Mouse (Mus musculus) brain, embryonic 14.5 days (tissue): ENCODE measurements at regions not wholly inside any gene's neighbourhood (a gene's known extent, or its start where the extent isn't known, plus 50 kb on each side); places are given as distances from the start of the nearest gene placed in this dataset.
A peak's percentile ranks its signal among the peaks of the same experiment; 100 is the strongest.

ENCODE experiments used
- DNase-seq: peaks from one replicate; pipeline ENCODE4 v3.0.0-alpha.2; 2011; ENCODE audit warnings: low read depth
- CTCF ChIP-seq: fragments of 200-500 bp; IDR thresholded peaks from 2 replicates; pipeline ENCODE4 v1.5.1; 2012; ENCODE audit warnings: inconsistent platforms, mild to moderate bottlenecking, moderate library complexity, borderline replicate concordance; ENCODE audit not compliant: insufficient read depth, insufficient read length; ENCODE audit errors: extremely low read depth
- POLR2A ChIP-seq: fragments of 200-500 bp; IDR thresholded peaks from 2 replicates; pipeline ENCODE4 v1.6.1; 2012; ENCODE audit warnings: mild to moderate bottlenecking, inconsistent platforms, borderline replicate concordance; ENCODE audit not compliant: poor library complexity, insufficient read depth, insufficient read length, severe bottlenecking; ENCODE audit errors: extremely low read depth

DNA sequence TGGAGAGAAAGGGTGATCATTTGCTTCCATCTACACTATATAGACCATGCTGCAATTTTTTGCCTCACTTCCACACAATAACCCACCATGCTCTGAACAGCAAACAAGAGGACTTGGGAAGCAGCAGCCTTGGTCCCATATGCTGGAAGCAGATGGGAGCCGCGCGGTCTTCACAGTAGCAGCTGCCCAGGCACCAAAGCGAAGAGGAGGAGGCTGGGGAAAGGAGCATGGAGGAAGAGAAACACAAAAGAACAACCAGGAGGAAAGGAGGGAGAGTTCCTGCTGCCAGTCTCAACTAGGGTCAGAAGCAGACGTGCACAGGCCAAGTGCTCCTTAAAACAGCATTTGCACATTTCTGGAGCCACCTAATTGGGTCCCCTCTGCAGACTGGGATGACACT lies 168.7 kb upstream of the Pum3 start:
- DNase-seq: peak; percentile 62
- no peak for TF ChIP-seq CTCF
- no peak for TF ChIP-seq POLR2A

DNA sequence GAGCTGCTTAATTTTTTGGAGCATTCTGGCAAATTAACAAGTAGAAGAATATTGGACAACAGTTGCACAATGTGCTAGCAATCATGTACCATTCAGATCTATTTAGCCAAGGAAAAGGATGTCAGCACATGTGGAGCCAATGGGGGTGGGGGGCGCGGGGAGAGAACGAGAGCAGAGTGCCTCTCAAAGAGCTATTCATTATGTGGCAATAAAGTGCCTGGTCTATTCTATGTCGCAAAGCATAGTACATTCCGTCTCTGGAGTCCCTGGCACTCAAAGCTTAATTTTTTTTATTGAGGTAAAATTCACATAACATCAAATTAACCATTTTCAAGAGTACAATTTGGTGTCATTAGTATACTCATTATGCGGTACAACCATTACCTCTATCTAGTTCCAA lies 155.9 kb upstream of the Pum3 start:
- no peak for TF ChIP-seq POLR2A
- TF ChIP-seq CTCF: no peak
- DNase-seq: peak; percentile 48

DNA sequence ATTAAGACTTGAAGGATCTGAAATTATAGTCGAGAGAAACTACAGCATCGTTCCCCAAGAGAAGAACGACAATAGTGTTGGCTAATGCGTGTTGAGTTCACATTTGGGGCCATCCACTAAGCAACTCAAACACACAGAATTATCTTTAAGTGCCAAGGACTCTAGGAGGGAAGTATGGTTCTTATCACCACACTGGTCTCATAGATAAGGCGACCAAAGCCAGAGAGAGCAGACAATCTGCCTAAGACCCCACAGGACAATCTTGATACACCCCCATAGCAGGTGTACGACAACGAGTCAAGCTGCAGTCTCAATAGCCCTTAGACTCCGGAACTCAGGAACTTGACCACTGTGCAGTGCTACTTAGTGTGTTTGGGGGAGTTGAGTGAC lies 152.5 kb upstream of the Pum3 start:
- DNase-seq: no peak
- TF ChIP-seq CTCF: no peak
- TF ChIP-seq POLR2A: no peak

DNA sequence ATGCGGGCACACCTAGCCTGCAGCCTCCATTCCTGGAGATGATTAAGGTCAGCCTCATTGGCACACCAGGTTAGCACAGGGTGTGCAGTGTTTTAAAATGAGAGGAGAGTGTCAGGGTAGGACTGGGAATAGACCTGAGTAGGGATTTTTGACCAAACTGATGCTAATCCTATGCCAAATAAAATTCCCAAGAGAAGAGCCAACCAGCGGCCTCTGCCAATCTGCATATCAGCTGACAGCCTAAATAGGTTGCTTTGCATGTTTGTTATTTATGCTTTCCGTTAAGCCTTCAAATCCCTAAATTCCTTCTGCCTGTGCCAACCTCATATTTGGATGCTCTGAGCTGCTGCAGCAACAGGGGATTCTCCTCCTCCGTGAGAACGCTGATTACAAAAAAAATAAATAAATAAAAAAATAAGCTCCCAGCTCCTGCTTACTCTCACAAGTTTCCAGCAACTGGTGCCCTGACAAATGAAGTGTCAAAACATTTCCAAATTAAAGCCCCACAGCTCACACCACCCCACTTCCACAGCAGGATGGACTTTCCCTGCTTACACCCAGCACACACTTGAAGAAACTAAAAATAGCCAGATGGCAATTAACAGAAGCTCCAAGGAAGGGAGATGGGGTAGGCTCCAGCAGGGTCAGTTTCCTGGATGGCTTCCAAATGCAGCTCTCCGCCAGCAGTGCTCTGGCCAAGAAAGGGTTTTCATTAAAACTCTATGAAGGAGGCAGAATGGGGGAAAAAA lies 151.9 kb upstream of the Pum3 start:
- TF ChIP-seq POLR2A (no peak), CTCF (no peak)
- DNase-seq: peak; percentile 95

DNA sequence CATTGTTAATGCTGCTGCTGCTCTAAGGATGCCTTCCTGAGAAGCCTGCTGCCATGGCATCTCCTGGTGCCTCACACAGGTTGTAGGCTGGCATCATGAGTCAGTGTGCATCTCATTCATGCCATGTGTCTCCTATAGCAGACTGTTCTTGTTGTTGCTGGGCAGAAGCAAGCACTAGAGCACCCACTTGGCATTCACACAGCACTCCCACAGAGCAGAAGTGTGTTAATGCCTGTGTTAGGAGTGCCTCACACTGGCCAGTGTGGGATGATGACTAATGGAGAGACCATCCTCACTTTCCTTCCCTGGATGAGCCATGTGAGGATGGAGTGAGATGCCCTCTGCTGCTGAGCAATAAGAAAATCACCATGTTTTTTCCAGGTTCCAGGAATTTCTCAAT lies 146.9 kb upstream of the Pum3 start:
- no peak for TF ChIP-seq POLR2A
- no peak for TF ChIP-seq CTCF

DNA sequence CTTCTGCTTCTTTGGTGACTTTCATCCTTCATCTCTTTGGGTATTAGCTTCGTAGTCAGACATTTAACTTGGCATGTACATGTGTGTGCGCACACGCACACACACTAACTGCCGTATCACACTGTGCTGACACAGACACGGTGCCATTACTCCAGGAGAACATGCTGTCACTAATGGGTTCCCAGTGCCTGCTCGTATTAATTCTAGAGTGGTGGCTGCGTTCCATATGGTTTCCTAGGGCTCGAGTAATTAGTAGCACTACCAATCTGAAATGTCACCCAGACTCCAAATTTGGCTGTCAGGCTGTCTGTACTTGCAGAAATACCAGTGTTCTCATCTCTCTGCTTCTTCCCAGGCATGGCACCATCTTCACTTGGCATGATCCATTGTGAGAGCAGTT lies 137.3 kb upstream of the Pum3 start:
- TF ChIP-seq CTCF (no peak), POLR2A (no peak)
- DNase-seq: peak; percentile 55

More for the DNA sequence above, 146.9 kb upstream of the Pum3 start:
- no peak for DNase-seq

DNA sequence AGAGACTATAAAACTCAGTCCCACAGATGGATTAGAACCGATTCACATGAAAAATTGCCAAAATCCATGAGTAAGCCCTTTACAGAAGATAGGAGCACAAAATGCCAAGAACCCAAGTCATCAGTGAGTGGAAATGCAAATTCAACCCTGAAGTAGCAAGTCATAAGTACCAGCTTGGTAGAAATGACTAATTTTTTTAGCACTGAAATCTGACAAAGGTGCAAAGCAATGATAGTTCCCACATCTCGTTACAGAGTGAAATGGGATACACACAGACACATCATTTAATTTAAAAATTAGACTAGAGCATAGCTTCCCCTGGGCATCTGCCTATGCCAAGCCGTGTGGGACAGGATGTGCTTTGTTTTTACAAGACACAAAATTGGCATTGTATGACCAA lies 136.4 kb upstream of the Pum3 start:
- TF ChIP-seq POLR2A: no peak
- no peak for TF ChIP-seq CTCF

DNA sequence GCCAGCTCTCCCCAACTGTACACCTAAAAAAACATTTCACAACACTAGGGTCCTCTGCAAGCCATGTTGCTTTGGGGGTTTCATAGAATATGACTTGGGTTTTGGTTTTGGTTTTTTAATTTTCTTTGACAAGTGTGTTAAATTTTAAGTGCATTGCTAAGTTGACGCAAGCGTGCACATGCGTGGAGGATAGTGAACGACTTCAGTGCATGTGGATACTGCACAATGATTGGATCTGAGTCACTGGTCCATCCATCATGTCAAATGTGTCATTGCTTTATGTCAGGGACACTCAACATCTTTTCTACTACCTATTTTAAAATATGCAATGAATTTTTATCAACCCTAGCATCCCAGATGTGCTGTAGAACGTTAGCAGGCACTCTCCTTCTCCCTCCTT lies 134.5 kb upstream of the Pum3 start:
- DNase-seq: no peak
- TF ChIP-seq CTCF (no peak), POLR2A (no peak)

More for the DNA sequence above, 136.4 kb upstream of the Pum3 start:
- no peak for DNase-seq

DNA sequence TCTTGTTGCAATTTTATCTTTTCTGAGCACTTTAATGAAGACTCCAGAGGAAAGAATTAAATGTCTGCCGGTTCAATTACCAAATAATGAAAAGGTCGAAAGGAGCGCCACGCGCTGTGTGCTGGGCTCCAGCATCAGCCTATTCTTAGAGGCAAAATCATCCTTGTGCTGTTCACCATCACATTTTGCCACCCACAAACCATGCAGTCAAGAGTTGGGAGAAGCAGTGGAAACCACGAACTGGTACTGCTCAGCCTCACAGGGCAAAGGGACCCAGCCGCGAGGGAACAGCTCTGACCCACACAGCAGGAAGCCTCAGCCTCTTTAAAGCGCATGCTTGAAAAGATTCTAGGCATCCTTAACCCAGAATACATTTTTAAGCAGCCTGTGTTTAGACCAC lies 134.0 kb upstream of the Pum3 start:
- no peak for TF ChIP-seq POLR2A
- no peak for TF ChIP-seq CTCF
- DNase-seq: no peak

DNA sequence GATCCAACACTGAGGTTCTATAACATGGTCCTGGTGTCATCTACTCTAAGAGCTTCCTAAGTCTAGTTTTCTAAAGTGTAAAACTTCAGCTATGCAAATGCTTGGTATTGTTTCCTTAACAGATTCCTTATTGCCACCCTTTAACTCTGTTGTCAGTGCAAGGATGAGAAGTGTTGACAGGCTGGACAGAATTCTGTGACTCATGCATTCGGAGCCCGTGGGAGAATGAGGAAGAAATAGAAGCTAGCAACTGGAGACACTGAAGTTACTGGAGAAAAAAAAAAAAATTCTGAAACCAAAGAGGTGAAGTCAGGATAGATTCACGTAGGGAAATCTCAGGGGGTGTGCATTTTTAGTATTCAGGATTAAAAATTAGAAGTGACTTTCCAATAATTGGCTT lies 128.6 kb upstream of the Pum3 start:
- no peak for DNase-seq
- TF ChIP-seq CTCF (no peak), POLR2A (no peak)

DNA sequence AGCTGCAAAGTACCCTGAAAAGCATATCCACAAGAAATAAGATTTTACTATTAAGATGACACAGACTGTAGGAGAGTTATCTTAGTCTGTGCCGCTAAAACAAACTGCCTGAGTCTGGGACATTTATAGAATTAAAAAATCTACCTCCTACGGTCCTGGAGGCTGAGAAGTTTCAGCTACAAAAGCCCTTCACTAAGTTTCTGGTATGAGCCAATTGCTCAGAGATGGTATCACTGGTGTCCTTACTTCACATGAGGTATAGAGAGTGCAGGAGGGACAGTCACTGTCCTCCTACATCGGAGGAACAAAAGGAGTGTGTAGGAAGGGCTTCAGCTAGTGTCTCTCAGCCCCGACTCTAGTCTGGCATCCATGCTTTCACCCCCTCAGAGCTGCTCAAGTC lies 127.1 kb upstream of the Pum3 start:
- TF ChIP-seq POLR2A (no peak), CTCF (no peak)
- no peak for DNase-seq

DNA sequence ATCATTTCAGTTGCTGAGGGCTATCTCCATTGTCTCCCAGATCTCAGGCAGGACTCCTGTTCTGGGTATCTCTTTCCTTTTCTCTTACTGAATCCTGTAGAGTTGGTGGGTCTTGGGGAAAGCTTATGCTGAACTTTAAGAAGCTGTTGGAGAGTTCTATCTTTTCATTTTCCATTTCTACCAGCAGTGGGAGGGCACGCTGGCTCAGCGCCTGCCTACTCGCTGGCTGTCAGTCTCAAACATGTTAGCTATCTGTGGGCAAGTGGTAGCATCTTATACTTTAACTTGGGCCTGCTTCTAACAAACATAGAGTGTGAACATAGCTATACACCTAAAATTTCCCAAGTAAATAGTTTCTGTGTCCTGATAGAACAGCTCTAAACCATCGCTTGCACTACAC lies 125.2 kb upstream of the Pum3 start:
- no peak for TF ChIP-seq CTCF
- TF ChIP-seq POLR2A: no peak
- no peak for DNase-seq
